Mouse (Mus musculus) neural tube, embryonic 12.5 days (tissue): ENCODE data around the gene Arhgap5. TPM values are rescaled to one million over a fixed set of nuclear protein-coding genes. Genes with fewer than 3 reads are reported as not detected.

ENCODE experiments used
- ATAC-seq: fragments of 200-750 bp; cut with Nextera tagmentation; 2 replicates; pipeline ENCODE4 v1.8.0; 2017; ENCODE audit warnings: low read depth, mild to moderate bottlenecking, moderate TSS enrichment, moderate library complexity; ENCODE audit not compliant: low FRiP score
- H3K27ac ChIP-seq: fragments of 300-500 bp; sonication (generic); 2 replicates; pipeline ENCODE4 v1.5.1; 2016
- H3K27me3 ChIP-seq: fragments of 300-500 bp; sonication (generic); replicated peaks from 2 replicates; pipeline ENCODE4 v1.6.1; 2016; ENCODE audit warnings: mild to moderate bottlenecking
- H3K36me3 ChIP-seq: fragments of 300-500 bp; sonication (generic); 2 replicates; pipeline ENCODE4 v1.6.1; 2016; ENCODE audit warnings: mild to moderate bottlenecking
- H3K4me1 ChIP-seq: fragments of 300-500 bp; sonication (generic); 2 replicates; pipeline ENCODE4 v1.6.1; 2016
- H3K4me2 ChIP-seq: fragments of 300-500 bp; sonication (generic); replicated peaks from 2 replicates; pipeline ENCODE4 v1.6.1; 2016; ENCODE audit warnings: mild to moderate bottlenecking
- H3K4me3 ChIP-seq: fragments of 300-500 bp; sonication (generic); 2 replicates; pipeline ENCODE4 v1.5.1; 2016
- H3K9ac ChIP-seq: fragments of 300-500 bp; sonication (generic); 2 replicates; pipeline ENCODE4 v1.6.1; 2016; ENCODE audit warnings: mild to moderate bottlenecking
- H3K9me3 ChIP-seq: fragments of 300-500 bp; sonication (generic); 2 replicates; pipeline ENCODE4 v1.6.1; 2016; ENCODE audit warnings: mild to moderate bottlenecking
- WGBS: fragments of 180-500 bp; shearing (Covaris S2); methylation state at CpG from one replicate; pipeline ENCODE4 v1.1.7; 2016; 5-methylcytosine and 5-hydroxymethylcytosine counted together
- polyA plus RNA-seq: library from polyadenylated mRNA; unstranded; fragments of >200 nt; fragmentation: Nextera tagmentation; extraction: Ambion mirVana; gene quantifications from 2 replicates; pipeline ENCODE4 v1.2.1, GENCODE M21; 2016

Arhgap5 gene
- 41.1 and 45.3 TPM in 2 replicates for polyA plus RNA-seq

DNA sequence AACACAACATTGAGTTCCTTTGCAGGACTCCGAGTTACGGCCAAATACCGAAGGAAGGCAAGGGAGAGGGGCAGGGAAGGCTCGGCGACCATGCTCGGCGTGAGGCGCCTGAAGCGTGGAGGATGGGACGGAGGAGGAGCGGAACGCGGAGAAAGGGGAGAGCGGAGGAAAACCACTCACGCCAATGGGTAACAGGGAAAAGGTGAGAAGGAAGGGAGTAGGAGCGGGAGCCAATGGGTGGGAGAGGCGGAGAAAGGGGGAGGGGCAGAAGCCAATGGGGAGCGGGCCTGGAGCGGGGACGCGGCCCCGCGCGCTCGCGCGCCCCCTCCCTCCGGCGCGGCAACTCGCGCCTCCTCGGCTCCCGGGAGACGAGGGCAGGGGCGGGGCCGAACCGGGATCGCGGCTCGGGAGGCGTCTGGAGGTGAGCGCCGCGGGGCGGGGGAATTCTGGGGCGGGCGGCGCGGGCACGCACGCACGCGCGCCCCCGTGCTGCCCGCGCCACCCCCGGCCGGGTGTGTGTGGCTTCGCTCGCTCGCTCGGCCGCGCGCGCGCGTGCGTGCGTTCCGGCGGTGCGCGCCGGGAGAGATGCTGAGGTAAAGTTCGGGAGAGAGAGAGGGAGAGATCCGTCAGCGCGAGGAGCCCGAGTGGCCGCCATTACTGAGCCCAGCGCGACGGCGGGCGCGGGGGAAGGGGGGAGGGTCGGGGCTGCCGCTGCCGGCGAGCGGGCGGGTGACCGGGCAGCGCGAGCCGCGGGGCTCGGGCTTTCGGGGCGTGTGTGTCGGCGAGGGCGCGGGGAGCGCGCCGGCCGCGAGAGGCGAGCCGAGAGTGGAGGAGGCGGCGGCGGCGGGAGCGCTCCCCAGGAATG lies at the start of gene Arhgap5:
TSS of gene Arhgap5 (plus strand) at position 517 of the 865 bp plus-strand sequence.
- ATAC-seq = peak; percentile 98
- H3K4me2 ChIP-seq = peak within 1 kb of the TSS; percentile 70
- WGBS = under 1% methylated on average over 116 of the region's 119 CpGs
- no peaks in the 10 kb centered on the region for H3K9me3 ChIP-seq
- H3K36me3 ChIP-seq = no peaks in the 10 kb centered on the region
- H3K4me3 ChIP-seq = peak within 1 kb of the TSS; percentile 88
- H3K27me3 ChIP-seq = no peaks in the 10 kb centered on the region
- H3K9ac ChIP-seq = peak within 1 kb of the TSS; percentile 96
- H3K27ac ChIP-seq = peak within 1 kb of the TSS; percentile 98
- peaks cover 8% of the 10 kb centered on the region; the same call in 1 of the 2 replicates for H3K4me1 ChIP-seq

DNA sequence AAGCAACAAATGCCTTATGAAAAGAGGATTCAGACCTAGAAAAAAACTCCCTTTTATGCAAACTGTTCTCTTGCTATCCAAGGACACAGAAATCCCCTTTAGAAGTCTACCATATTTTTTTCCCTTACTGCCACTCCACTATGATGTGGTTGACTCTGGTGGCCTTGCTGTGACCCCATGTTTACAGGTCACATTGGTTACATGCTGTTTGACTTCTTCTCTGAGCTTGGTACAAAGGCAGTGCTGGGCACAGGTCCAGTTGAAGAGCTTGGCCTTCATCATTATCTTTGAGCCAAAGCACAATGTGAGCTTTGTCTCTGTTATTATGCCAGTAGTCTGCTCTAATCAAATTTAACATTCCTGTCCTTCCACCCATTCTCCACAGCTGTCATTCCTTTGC lies 39.2 kb upstream of the Arhgap5 start:
- Histone ChIP-seq H3K4me2 (no peak overlapping the region), H3K9ac (no peak overlapping the region), H3K27me3 (no peaks in the 10 kb centered on the region), H3K27ac (no peak overlapping the region), H3K4me3 (no peak overlapping the region), H3K4me1 (no peaks in the 10 kb centered on the region), H3K36me3 (no peaks in the 10 kb centered on the region), H3K9me3 (no peaks in the 10 kb centered on the region)
- no peak for ATAC-seq

DNA sequence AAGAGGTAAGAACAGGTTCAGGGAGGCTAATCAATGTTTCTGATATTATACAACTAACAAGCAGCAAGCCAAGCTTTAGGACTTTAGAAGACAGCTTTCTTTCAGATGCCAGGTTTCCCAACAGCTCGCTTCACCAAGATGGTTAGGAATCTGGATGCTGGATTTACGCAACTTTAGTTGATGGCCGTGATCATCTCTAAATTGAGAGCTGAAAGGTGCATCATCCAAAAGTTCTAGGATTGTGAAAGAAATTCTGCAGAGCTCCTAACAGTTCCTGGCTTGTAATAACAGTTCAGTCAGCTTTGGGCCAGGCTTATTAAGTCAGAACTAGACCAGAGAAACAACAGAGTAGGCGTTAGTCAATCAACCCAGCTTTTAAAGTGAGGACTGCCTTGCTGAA lies 32.2 kb upstream of the Arhgap5 start:
- Histone ChIP-seq H3K27ac (no peak overlapping the region), H3K9ac (no peak overlapping the region), H3K9me3 (no peaks in the 10 kb centered on the region), H3K4me3 (no peak overlapping the region), H3K4me2 (no peak overlapping the region), H3K36me3 (no peaks in the 10 kb centered on the region), H3K4me1 (no peaks in the 10 kb centered on the region; the same call in 1 of the 2 replicates), H3K27me3 (no peaks in the 10 kb centered on the region)
- ATAC-seq = no peak
- 84% methylated on average over 4 of the region's 4 CpGs for WGBS

DNA sequence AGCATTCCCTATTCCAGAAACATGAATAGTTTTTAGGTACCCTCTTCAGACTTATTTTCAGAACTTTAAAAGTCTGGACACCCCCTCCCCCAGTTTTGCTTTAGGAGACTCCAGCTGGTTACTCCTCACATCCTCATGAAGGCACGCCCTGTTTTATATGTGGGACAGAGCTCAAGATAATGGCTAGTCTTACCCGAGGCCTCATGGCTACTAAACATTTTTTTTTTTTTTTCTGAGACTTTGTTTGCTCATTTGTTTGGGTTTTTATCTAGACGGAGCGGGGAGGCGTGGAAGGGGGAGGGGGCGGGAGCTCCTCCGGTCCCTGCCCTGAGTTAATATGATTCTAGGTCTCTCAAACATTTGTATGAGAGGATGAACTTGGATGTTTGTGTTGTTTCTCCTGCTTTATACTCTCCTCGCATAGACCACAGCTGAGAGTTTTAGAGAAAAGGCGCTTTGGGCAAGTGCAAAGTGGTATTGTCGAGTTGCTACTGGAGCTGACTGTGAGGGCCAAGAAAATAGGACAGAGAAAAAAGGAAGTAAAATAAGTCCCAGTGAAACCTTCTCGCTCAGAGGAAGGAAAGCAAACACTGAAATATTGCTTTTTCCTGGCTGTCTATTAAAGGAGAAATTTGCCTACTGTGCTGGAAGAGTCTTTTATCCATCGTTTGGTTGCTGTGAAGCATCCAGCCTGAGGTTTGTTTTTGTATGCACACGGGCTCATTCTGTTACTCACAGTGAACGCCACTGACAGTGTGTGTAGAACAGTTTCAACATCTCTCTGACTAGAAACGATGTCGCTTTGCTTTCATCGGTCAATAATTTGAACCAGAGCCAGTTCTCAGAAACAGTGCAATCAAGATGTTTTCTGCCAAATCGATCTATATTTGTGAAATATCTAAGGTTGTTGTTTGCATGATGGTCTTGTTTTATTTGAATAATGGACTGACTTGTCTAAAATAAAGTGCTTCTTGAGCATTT lies 29.5 kb upstream of the Arhgap5 start:
- 58% methylated on average over 18 of the region's 18 CpGs for WGBS
- Histone ChIP-seq H3K4me3 (no peak overlapping the region), H3K4me1 (no peaks in the 10 kb centered on the region; the same call in 1 of the 2 replicates), H3K9me3 (no peaks in the 10 kb centered on the region), H3K27me3 (no peaks in the 10 kb centered on the region), H3K36me3 (no peaks in the 10 kb centered on the region), H3K27ac (no peak overlapping the region), H3K4me2 (peak overlapping the region; percentile 12; the same call in 1 of the 2 replicates), H3K9ac (no peak overlapping the region)
- no peak for ATAC-seq

DNA sequence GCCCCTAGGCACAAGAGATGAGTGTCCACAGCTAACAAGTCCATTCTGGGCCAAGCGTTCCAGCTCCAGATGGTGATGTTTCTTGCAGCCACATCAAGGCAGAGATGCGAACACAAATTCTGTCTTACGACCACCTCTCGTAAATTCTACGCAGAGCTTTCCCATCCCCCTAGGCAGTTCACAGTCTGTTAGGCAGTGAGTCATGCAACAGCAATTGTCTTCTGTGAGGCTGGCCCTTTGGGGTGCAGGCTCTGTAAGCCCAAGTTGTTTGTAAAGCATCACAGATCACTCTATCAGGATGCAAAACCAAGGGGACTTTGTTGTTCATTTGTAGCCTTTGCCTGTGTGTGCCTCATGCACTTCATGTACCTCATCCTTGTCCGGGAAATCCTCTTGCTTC lies 27.7 kb upstream of the Arhgap5 start:
- ATAC-seq = no peak
- Histone ChIP-seq H3K36me3 (no peaks in the 10 kb centered on the region), H3K4me1 (no peaks in the 10 kb centered on the region; the same call in 1 of the 2 replicates), H3K27me3 (no peaks in the 10 kb centered on the region), H3K9me3 (no peaks in the 10 kb centered on the region), H3K4me3 (no peak overlapping the region), H3K27ac (no peak overlapping the region), H3K9ac (no peak overlapping the region), H3K4me2 (no peak overlapping the region)
- 53% methylated on average over 6 of the region's 6 CpGs for WGBS

DNA sequence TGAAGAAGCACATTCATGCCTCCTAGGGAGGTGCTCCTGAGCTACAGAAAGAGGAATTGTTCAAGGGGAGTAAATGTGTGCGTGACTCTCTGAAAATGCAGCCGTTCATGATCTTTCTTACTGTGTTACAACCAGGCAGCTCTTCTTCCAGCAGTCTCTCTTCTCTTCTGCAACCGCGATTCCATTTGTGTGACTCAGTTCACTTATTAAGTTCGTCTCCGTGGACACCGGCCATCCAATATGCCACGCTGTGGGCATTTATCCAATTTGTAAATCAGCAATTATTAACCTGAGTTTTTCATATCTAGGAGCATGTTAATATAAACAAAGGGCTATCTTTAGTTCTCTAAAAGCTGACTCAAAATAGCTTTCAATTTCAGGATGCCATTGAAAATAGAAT lies 25.2 kb upstream of the Arhgap5 start:
- Histone ChIP-seq H3K27me3 (no peaks in the 10 kb centered on the region), H3K4me2 (no peak overlapping the region), H3K4me1 (no peaks in the 10 kb centered on the region; the same call in 1 of the 2 replicates), H3K9me3 (no peaks in the 10 kb centered on the region), H3K36me3 (no peaks in the 10 kb centered on the region), H3K27ac (no peak overlapping the region), H3K9ac (no peak overlapping the region), H3K4me3 (no peak overlapping the region)
- 84% methylated on average over 8 of the region's 8 CpGs for WGBS
- ATAC-seq = no peak

DNA sequence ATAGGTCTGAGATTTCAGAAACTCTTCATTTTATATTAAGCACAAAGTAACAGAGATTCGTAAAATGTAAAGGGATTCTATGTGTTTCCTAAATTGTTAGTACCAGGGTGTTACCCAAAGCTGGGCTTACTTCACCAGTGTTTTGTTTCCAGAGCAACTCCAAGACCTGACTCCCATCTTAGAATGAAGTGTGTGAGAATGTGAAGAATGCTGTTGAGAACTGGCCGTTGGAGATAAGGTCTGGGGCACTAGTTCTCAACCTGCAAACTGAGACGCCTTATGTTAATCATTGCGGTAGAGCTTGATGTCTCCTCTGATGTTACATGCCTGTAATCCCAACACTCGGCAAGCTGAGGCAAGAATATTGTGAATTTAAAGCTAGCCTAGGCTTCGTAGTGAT lies 24.4 kb upstream of the Arhgap5 start:
- 89% methylated on average over 6 of the region's 6 CpGs for WGBS
- Histone ChIP-seq H3K4me2 (no peak overlapping the region), H3K9me3 (no peaks in the 10 kb centered on the region), H3K36me3 (no peaks in the 10 kb centered on the region), H3K9ac (no peak overlapping the region), H3K4me3 (no peak overlapping the region), H3K27me3 (no peaks in the 10 kb centered on the region), H3K4me1 (no peaks in the 10 kb centered on the region), H3K27ac (no peak overlapping the region)
- ATAC-seq = no peak

DNA sequence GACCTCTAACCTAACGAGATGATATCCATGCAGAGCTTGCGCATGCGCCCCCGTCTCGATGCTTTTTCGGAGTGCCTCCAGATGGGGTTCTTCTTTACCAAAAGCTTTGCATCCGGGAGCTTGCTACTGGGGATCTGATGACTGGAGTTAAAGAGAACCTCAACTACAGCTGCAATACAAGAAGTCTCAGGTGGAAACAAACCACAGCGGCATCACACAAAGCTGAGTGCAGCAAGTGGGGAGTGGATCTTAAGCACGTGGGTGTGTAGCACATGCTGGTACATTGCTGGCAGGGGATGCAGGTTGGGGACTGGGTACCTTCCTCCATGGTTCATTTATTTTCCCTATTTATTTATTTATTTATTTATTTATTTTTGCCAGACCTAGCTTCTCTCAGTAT lies 22.9 kb upstream of the Arhgap5 start:
- H3K27ac ChIP-seq = no peak overlapping the region
- no peak overlapping the region for H3K9ac ChIP-seq
- no peak for ATAC-seq
- WGBS = 88% methylated on average over 9 of the region's 9 CpGs
- no peaks in the 10 kb centered on the region for H3K9me3 ChIP-seq
- H3K27me3 ChIP-seq = no peaks in the 10 kb centered on the region
- H3K36me3 ChIP-seq = no peaks in the 10 kb centered on the region
- no peak overlapping the region for H3K4me2 ChIP-seq
- H3K4me3 ChIP-seq = no peak overlapping the region
- no peaks in the 10 kb centered on the region for H3K4me1 ChIP-seq

DNA sequence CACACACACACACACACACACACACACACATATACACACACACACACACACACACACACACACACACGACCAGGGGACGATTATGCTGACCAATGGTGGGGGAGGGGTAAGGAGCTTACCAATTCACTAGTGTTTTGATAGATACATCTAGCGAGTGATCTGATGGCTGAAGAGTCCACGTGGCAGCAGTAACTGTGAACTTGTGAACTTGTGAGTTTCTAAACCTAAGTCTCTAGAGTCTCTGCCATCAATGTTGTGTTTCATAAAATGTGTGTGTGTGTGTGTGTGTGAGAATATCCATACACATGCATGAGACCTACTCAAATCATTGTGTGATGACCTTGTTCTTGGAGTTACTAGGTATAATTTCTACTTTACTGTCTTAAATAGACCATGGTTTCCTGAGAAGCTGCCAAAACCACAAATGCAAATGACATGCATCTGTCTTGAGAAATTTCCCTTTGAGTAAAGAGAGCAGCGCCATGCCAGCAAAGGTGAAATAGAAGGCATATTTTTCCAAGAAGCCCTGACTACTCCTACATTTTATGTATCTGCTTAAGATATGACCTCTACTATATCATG lies 21.7 kb upstream of the Arhgap5 start:
- no peak for ATAC-seq
- Histone ChIP-seq H3K4me2 (no peak overlapping the region), H3K27me3 (no peaks in the 10 kb centered on the region), H3K36me3 (no peaks in the 10 kb centered on the region), H3K9me3 (no peaks in the 10 kb centered on the region), H3K9ac (no peak overlapping the region), H3K4me1 (no peaks in the 10 kb centered on the region), H3K4me3 (no peak overlapping the region), H3K27ac (no peak overlapping the region)
- 85% methylated on average over 5 of the region's 5 CpGs for WGBS

DNA sequence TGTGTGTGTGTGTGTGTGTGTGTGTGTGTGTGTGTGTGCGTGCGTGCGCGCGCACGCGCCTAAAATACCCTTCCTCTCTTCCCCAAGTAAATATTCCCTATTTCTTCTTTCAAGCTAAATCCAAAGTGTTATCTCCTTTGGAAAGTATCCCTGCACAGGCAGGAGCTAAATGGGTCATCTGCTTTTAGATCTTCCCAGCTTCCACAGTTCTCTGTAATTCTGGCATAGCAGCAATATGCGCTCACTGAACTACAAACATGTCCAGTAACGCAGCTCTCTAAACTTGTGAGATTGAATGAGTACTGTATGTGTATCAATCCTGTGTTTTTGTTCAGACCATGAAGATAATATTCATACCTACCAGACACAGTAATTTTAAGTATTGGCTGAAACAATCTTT lies 20.6 kb upstream of the Arhgap5 start:
- Histone ChIP-seq H3K4me1 (no peaks in the 10 kb centered on the region), H3K27ac (no peak overlapping the region), H3K4me3 (no peak overlapping the region), H3K4me2 (no peak overlapping the region), H3K9ac (no peak overlapping the region), H3K9me3 (no peaks in the 10 kb centered on the region), H3K36me3 (no peaks in the 10 kb centered on the region), H3K27me3 (no peaks in the 10 kb centered on the region)
- WGBS = 97% methylated on average over 9 of the region's 9 CpGs
- ATAC-seq = no peak

DNA sequence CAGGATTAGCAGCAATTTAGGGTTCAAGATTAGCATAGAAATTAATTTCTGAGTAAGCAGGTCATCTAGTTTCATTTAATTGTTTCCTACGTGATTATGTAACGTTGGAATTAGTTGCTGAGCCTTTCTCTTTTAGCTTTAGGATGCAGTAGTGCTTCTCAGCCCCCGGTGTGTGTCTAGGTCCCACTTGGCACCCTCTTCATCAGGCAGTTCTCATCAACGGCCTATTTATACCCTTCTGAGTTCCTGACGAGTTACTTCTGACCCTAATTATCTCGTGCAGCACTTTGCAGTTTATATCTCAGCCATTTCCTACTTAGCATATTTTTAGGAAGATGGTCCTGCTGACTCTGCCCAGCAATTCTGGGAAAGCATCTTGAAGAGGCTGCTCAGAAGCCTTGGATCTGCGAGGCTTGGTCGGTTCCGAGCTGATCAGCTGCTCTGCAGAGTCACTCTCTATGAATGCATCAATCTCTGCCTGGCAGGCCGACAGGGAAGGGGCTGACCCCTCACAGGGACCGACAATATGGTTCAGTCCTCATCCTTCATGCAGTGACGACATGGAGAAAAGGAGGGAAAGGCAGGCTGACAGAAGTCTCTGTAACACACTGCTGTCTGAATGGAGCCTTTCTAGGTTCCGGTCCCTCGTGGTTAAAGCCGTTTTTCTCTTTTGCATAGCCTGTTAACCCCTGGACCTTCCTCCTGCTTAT lies 15.4 kb upstream of the Arhgap5 start:
- Histone ChIP-seq H3K4me1 (peaks cover 4% of the 10 kb centered on the region), H3K27me3 (no peaks in the 10 kb centered on the region), H3K9ac (peak overlapping the region; percentile 33), H3K9me3 (no peaks in the 10 kb centered on the region), H3K4me3 (no peak overlapping the region), H3K27ac (no peak overlapping the region), H3K36me3 (no peaks in the 10 kb centered on the region), H3K4me2 (peak overlapping the region; percentile 24; the same call in 1 of the 2 replicates)
- WGBS = 28% methylated on average over 15 of the region's 15 CpGs
- no peak for ATAC-seq
